Mouse (Mus musculus): Measurements from ENCODE around the gene Setd3.

Gene Setd3

DNA sequence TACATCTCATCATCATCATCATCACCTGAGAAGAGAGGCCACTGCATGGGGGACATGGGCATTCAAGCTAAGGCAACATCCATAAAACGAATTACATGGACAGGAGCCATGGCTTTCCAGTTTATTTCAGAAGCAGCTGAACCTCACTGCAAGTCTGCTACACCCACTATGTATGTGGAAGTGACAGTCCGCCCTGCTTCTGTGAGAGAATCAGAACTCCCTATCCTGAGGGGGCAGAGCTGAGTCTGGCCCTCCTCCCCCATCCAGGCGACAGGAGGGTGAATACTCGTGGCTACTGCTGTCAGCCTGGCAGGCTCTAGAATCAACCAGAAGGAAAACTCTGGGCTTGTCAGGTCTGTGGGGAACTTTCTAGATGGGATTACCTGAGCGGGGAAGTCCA, 106.2 kb downstream of the Setd3 start:
- no peak for DNase-seq (ENCODE audit: low spot score in 2 of 2)

DNA sequence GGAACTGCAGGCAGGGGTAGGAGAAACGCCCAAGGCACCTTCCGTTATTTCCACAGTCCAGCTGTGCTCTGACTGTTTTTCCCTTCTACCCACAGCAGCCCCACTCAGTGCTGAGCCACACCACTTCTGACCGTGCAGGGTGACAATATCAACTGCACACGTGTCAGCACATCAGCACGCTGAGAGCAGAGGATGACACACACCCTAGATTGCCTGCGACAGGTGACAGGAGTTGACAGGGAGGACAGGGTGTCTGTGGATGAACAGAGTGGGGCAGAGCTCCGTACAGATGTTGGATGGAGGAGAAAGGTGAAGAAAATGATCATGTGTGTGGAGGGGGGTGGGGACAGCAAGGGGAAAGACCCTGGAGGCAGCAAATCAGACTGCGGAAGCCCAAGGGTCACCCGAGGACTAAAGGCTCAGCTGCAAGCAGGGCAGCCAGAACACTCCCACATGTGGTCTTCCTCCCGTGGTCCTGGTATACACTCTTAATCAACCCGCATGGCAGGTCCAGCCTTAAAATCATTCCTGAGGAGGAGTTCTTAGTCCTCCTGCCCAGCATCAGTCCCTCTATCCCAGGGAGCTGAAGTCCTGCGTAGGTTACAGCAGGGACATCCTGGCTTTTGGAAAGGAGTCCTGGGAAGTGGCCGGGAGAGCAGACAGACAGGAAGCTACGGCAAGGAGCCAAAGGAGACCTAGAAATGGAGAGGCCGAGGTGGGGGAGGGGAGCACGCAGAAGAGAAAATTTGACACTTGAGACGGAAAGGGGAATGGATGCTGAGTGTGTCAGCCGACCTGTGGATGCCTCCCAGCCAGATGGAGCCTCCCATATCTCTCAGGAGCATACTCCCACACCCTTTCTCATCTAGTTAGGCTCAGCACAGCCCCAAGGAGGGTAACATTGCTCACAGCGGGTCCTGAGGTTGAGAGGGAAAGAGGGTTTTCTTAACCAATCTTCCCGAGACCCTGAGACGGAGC, 108.1 kb downstream of the Setd3 start:
- DNase-seq (ENCODE audit: low spot score in 2 of 2), result no peak

DNA sequence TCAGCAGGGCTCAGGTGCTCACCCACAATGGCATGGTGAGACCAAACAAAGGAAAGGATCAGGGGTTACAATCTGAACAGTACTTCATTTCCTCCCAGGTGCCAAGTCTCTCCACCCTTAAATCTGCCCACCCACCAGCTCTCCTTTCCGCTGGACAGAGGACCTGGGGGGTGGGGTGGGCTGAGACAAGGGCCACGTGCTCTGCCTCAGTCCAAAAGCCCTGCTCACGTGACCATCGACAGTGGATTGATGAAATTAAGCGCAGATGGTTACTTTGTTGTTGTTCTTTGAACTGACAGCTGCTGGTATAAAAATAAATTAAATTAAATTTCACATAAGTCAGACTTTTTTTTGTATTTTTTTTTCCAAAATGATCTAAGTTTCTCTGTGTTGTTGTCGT, 109.6 kb downstream of the Setd3 start:
- DNase-seq (ENCODE audit: low spot score in 2 of 2), result no peak

GRCm38 (mm10) chr12:108067811-108068375, 111.2 kb downstream of the Setd3 start:
- DNase-seq (ENCODE audit: low spot score in 2 of 2), result no peak

- no peak for DNase-seq (ENCODE audit: low spot score in 2 of 2)
Measured at GRCm38 (mm10) chr12:108067231-108067630, 111.9 kb downstream of the Setd3 start.

DNA sequence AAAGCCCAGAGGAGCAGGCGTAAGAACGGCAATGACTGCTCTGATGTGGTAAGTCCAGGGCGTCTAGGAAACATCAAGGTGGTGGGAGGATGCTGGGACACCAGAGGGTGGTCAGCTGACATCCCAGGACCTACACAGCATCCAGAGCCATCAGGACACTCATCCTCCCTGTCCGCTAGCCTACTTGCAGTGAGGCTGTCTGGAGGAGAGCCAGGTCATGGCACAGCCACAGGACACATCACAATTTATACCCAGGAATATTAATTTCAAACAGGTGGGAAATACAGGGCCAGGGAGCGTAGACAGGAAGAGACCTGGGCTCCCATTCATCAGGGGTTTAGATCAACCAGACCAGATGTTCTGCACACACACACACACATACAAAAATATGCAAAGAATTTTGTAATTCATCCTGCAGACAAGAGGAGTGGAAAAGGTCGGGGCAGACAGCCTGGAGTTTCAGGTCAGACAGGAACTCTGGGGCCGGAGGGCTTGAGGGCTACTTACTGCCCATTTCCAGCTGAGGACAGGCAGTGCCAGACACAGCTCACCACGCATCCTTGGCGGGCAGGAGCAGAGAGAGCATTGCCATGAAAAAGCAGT, 114.6 kb downstream of the Setd3 start:
- no peak for DNase-seq (ENCODE audit: low spot score in 2 of 2)

- DNase-seq (ENCODE audit: low spot score in 2 of 2), result no peak
Measured at GRCm38 (mm10) chr12:108063986-108064385, 115.1 kb downstream of the Setd3 start.

DNA sequence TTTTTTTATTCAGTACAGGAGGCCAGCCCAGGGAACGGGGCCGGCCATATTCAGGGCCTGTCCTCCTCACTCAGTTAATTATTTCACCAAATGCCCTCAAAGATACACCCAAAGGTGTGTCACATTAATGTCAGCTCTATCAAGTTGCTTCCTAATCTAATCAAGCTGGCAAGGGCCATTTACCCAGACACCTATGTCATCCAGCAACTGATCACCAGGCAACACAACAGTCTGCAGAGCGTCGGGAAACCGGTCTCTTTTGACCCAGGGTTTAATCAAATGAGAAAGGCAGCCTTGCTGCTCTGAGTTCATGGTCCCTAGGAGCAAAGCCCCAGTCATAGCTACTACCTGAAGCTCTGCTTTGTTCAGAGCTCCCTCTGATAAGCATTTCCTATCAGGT, 117.0 kb downstream of the Setd3 start:
- no peak for DNase-seq (ENCODE audit: low spot score in 2 of 2)

DNA sequence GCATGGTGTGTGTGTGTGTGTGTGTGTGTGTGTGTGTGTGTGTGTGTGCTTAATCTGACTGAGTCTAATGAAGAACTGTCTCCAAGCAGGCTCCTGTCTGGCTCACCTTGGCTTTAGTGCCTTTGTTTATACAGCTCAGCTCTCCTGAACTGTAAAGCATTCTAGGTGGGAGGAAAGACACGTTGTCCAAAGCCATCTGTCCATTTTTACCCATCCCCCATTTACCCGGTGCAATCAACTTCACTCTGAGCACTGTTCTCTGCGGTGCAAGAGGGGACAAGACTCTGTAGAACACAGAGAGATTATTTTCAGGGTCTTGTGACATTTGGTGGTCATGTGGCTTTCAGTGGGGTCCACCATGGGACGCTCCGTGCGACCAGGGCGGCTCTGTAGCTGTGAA, 117.5 kb downstream of the Setd3 start:
- DNase-seq (ENCODE audit: low spot score in 2 of 2), result no peak
